ENCODE assay signal across 8 mouse cellular contexts in genomic region chr16:8108141-8109122, GRCm38 (mm10).
A peak's percentile ranks its signal among the peaks of the same experiment; 100 is the strongest.
DNase-seq lines count a peak whose midpoint lies in the region; ATAC-seq lines count a peak whose summit lies in the region.

No protein-coding gene starts in this region.

- H3K9ac ChIP-seq in embryonic facial prominence, embryonic 12.5 days, result no peak overlapping the region

- no peak for DNase-seq in embryonic facial prominence, embryonic 10.5 days (ENCODE audit: low spot score)
- peak; percentile 40 for DNase-seq in right cerebral cortex, adult 18-20 months
- no peak for DNase-seq in right cerebral cortex, postnatal 25 days
- DNase-seq in layer of hippocampus, adult 18-20 months (ENCODE audit: low spot score in 2 of 2), result peak; percentile 35 to 77
- peak; percentile 2 for DNase-seq in ovary, postnatal 14 days (ENCODE audit: low spot score)
- no peak for DNase-seq in spleen, adult 18-20 months

- no peaks in the 10 kb centered on the region for H3K4me1 ChIP-seq in embryonic facial prominence, embryonic 12.5 days
- no peaks in the 10 kb centered on the region for H3K4me1 ChIP-seq in embryonic facial prominence, embryonic 10.5 days

- no peaks in the 10 kb centered on the region for H3K36me3 ChIP-seq in embryonic facial prominence, embryonic 12.5 days
- H3K36me3 ChIP-seq in embryonic facial prominence, embryonic 10.5 days (replicated peaks), result no peaks in the 10 kb centered on the region

- no peak overlapping the region for H3K4me3 ChIP-seq in embryonic facial prominence, embryonic 12.5 days
- H3K4me3 ChIP-seq in embryonic facial prominence, embryonic 10.5 days, result no peak overlapping the region

- no peak for ATAC-seq in embryonic facial prominence, embryonic 12.5 days (ENCODE audit: insufficient number of reproducible peaks, insufficient read depth, low FRiP score, low TSS enrichment)
- ATAC-seq in granulocyte monocyte progenitor cell, adult 5-6 weeks (replicated peaks; ENCODE audit: poor library complexity, severe bottlenecking), result no peak

- peak overlapping the region; percentile 26; the same call in 1 of the 2 replicates for H3K4me2 ChIP-seq in embryonic facial prominence, embryonic 12.5 days (replicated peaks)

- 51% methylated on average over 19 of the region's 19 CpGs for WGBS in embryonic facial prominence, embryonic 12.5 days
- WGBS in embryonic facial prominence, embryonic 10.5 days, result 63% methylated on average over 19 of the region's 19 CpGs

- no peaks in the 10 kb centered on the region for H3K9me3 ChIP-seq in embryonic facial prominence, embryonic 12.5 days
- no peaks in the 10 kb centered on the region for H3K9me3 ChIP-seq in embryonic facial prominence, embryonic 10.5 days

- no peak overlapping the region for H3K27ac ChIP-seq in embryonic facial prominence, embryonic 12.5 days
- no peak overlapping the region for H3K27ac ChIP-seq in embryonic facial prominence, embryonic 10.5 days (replicated peaks)

- no peaks in the 10 kb centered on the region for H3K27me3 ChIP-seq in embryonic facial prominence, embryonic 12.5 days
- H3K27me3 ChIP-seq in embryonic facial prominence, embryonic 10.5 days (replicated peaks; ENCODE audit: low read depth, poor library complexity, severe bottlenecking), result no peaks in the 10 kb centered on the region

Comparison
In these comparisons a context has a peak if more than half of its experiments do, and no peak if none do; other contexts are left out.
1. DNase-seq: peak in right cerebral cortex, adult 18-20 months (single experiment), layer of hippocampus, adult 18-20 months (2 of 2) and ovary, postnatal 14 days (single experiment); none in embryonic facial prominence, embryonic 10.5 days (single experiment), right cerebral cortex, postnatal 25 days (single experiment) and spleen, adult 18-20 months (0 of 2).